Mouse (Mus musculus) R1 (cell line): Measurements from ENCODE around the gene Kif19a.

Experiments
- DNase-seq: peaks from one replicate; pipeline ENCODE4 v3.0.0-alpha.2; 2018; ENCODE audit warnings: low read depth, low spot score

Gene Kif19a

GRCm38 (mm10) chr11:114780076-114780475 is 14.9 kb downstream of the Kif19a start:
- no peak for DNase-seq

GRCm38 (mm10) chr11:114785892-114786291 is 20.7 kb downstream of the Kif19a start:
- peak; percentile 72 for DNase-seq

DNA sequence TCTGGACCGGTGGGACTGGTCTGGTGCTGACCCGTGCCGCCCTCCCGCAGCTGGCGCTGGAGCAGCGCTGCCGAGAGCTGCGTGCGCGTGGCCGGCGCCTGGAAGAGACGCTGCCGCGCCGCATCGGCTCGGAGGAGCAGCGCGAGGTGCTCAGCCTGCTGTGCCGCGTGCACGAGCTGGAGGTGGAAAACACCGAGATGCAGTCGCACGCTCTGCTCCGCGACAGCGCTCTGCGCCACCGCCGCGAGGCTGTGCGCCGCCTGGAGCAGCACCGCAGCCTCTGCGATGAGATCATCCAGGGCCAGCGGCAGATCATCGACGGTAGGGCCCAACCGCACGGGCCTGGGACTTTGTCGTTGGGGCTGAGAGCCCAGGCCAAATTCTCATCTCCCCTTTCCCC is 21.1 kb downstream of the Kif19a start:
- DNase-seq, result peak; percentile 44

DNA sequence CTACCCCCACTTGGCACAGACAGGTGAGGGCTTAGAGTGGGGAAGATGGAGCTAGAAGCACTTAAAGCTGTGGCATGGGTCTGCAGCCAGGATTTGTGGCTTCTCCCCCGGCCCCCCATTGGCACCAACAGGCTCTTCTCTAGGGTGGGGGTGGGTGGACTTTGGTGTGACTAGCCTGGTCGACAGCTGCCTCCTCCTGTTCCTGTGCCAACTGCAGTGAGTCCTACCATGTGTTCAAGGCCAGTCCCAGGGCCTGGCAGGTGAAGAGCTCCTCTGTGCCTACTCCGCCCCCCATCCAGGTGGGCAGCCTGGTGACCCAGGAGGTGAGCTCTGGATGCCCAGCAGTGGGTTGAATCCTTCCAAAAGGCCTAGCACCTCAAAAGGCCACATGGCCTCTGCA is 22.4 kb downstream of the Kif19a start:
- no peak for DNase-seq

- peak; percentile 76 for DNase-seq
Measured at GRCm38 (mm10) chr11:114789061-114789714, 24.0 kb downstream of the Kif19a start.

DNA sequence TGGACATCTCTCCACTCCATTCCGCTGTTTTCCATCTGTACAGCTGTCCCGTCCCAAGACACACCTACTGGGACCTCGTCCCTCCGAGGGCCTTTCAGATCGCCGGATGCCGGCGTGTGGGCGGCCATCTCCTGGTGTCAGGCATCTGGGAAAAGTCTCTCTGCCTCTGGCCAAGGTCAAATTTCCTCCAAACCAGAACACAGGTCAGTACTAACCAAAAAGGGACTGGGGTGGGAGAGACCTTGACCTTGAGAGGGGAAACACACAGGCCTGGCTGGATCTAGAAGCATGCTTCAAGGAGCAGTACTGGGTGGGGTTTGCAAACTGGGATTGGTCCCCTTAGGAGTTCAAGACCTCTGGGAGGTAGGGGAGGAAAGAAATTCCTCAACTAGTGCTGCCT is 24.5 kb downstream of the Kif19a start:
- peak; percentile 73 for DNase-seq

DNA sequence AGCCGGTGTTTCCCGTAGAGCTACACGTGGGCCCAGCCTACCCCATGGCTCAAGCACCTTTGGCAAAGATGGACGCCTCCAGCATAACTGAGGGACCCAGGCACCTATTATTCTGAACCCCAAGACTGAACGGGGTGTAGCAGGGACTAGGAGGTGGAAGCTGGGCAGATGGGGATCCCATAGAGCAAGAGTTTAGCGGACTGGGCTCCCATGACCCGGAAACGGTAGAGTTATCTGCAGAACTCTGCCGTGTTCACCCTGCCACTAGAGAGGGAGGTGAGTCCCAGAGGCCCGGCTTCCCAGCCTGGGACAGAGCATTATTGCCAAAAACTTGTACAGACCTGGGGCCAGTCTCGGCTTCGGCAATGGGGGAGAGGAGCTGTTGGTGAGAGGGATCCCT is 25.0 kb downstream of the Kif19a start:
- DNase-seq, result no peak

- no peak for DNase-seq
Measured at GRCm38 (mm10) chr11:114790841-114791240, 25.7 kb downstream of the Kif19a start.

DNA sequence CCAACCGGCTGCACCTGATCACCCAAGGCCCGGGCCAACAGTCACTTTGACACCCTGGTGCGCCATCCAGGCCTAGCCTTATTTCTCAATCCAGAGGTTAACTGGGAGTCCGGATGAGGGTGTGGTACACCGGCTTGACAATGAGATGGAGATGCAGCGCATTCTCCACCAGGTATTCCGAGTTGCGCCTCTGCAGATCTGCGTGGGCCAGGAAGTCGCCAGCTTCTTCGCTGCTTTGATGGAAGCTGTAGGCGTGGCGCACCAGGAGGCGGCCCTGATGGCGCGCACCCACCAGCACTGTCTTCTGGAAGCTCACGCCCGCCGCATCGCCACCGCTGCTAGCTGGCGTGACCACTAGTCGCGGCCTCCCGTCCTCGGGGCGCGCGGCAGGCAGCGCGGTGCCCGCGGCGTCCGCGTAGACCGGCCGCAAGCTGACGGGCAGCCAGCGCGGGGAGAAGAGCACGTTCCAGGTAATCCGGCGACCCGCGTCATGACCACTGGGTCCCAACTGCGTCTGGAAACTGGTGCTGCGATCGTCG is 26.2 kb downstream of the Kif19a start:
- peak; percentile 67 for DNase-seq

DNA sequence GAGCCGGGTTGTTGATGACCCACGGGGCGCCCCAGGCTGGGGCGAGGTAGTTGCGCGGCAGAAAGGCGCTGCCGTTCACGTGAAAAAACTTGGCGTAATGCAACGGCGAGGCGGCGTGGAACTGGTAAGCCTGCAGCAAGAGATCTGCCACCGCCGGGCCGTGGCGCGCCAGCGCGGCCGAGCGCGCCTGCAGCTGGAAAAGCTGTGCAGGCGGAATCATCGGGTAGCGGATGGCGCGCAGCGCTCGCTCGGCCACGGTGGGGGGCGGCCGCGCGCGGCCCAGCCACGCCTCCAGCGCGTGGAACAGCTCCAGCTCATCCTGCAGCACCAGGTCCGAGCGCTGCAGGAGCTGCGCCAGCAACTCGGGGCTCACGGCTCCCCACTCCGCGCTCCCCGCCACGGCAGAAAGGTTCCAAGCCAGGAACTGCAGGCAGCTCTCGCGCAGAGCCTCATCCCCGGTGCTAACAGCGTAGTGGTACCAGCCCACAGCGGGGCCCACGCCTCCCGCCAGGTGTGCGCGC is 26.8 kb downstream of the Kif19a start:
- peak; percentile 69 for DNase-seq

GRCm38 (mm10) chr11:114792931-114793494 is 27.8 kb downstream of the Kif19a start:
- no peak for DNase-seq

DNA sequence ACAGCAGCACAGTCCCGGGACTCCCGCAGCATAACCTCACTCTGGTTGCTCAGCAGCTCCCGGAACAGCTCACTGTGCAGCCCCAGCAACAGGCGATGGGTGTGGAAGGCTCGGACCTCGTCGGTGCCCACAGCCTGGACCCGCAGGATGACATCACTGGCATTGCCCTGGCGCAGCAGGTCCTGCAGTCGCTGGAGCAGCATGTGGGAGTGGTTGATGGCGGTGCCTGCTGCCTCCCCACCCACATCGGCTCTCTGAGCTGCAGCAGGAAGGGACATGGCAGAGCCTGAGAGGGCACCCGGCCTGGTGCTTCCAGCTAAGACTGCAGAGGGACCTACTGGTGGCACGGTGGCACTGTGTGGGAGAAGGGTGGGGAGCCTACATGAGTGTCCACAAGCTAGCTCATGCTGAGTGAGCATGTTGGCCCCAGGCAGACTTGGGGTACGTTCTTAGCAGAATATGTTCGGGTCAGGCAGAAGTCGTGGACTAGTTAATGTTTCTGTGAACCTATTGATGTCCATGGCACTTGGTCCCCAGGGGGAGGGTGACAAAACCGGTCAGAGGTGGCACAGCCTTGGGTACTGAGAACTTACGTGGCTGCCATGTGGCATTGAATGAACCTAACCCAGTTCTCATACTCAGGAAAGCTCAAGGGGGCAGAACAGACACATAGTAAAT is 28.8 kb downstream of the Kif19a start:
- DNase-seq, result no peak

GRCm38 (mm10) chr11:114794691-114795090 is 29.5 kb downstream of the Kif19a start:
- no peak for DNase-seq

DNA sequence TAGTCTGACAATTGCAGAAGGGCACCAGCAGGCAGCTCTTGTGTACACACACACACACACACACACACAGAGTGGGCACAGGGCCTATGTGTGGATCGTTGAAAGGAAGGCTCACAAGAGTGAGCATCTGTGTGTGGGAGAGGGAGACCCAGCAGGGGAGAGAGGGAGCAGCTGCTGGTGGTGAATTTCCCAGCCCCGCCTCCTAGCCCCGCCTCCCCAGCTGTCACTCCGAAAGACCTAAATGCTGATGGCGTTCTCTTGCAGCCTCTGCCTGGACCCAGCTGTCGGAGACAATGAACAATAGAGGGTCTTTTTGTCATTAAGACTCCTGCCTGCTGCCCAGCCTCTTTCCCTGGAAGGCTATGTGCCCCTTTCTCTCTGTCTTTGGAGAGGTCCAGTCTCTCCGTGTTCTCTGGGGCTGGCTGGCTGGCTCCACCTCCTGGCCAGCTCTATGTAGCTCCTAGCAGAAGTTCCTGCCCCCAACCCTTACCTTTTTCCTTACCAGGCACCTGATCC is 30.1 kb downstream of the Kif19a start:
- DNase-seq, result peak; percentile 81

GRCm38 (mm10) chr11:114795848-114796322 is 30.7 kb downstream of the Kif19a start, which contains the start of gene Btbd17:
TSS of gene Btbd17 (minus strand) at chr11:114795945.
- DNase-seq, result peak; percentile 91

DNA sequence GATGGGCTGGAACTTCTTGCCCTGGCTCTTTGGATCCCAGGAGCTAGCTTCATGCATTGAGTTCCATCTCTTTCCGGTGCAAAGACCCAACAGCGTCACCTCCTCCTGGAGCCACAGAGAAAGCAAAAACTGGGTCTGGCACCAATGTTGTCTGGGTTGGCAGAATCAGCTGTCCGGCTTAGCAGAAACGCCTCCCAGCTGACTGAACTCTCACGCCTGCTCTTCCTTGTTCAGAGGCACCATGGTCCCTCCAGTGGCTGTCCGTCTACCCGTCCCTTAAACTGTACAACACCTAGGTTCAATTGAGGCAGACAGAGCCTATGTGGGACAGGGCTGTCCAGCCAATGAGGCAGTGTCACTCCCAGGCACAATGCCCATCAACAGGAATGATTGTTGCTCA is 32.0 kb downstream of the Kif19a start:
- no peak for DNase-seq

DNA sequence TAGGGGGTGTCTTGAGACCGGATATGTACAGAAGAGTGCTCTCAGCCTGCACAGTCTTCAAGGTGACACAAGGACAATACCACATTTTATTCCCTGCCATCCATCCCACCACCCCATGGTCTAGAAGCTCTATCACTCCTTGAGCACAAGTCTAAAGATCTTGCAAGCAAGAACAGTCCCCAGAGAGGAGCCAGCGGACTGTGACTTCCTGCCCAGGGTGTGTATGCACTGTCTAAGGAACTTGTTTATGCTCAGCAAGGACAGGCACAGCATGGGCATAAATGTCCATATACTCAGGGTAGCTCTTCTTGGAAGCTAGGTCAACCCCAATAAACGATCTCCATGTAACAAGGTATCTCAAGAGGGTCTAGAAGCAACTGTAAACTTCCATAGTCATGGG is 32.8 kb downstream of the Kif19a start:
- DNase-seq, result no peak

DNA sequence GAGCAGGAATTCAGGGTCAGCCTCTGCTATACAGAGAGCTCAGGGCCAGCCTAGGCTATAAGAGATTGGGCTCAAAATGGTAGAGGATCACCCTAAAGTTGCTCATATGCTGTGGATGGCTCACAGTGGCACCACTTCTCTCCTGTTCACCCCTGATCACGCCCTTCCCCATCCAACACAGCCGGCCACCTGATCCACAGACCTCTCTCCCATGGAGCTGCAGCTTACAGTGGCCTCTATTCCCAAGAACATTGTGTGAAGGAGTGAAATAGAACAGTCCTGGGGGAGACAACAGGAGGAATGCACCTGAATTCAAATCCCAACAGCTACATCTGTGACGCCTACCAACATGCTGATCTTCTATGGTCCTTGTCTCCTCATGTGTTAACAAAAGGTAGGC is 33.4 kb downstream of the Kif19a start, which contains the start of gene Gpr142:
Gene Gpr142 (plus strand): TSS at position 301 of the 400 bp plus-strand sequence.
- DNase-seq, result no peak

DNA sequence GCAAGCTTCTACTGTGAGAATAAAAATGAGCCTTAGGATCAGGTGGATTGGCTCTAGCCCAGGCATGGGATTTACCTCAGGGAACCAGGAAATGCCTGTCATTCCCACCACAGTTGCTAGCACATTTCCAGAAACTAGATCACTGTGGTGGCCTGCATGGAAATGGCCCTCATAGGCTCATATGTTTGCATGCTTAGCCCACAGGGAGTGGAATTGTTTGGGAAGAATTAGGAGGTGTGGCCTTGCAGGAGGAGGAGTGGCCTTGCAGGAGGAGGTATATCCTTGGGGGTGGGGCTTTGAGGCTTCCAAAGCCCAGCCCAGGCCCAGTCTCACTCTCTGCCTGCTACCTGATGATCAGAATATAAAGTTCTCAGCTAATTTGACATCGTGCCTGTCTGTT is 36.7 kb downstream of the Kif19a start:
- DNase-seq, result peak; percentile 68

DNA sequence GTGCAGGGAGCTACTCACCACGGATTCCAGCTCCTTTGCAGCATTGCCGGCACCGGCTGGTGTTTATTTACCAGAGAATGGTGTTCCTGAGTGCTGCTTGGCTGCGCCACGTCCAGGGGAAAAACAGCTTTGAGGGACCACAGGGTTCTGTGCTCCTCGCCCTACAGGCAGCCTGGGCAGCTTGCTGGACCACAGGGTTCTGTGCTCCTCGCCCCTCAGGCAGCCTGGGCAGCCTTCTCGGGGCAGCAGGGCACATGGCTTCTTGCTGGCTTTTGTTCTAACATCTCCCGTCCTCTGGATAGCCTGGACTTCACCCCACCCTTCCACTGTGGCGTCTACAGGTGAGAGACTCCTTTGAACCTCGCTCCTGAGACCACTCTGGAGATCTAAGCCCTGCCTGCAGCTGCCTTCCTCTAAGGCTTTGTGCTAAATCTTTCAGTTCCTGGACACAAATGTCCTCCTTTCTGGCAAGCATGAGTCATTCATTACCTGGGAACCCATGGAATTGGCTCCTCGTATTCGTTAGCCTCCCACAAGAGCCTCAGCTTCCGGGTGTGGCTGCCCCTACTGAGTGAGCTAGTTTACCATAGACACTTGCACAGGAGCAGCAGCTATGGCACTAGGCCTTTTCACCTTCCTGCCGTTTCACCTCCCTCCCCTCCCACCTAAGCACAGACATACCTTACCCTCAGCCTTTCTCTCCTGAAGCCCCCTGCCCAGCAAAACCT is 37.5 kb downstream of the Kif19a start:
- no peak for DNase-seq

GRCm38 (mm10) chr11:114803990-114804389 is 38.8 kb downstream of the Kif19a start:
- no peak for DNase-seq
